Mouse (Mus musculus): ENCODE results near the gene Hoxa4.

DNA sequence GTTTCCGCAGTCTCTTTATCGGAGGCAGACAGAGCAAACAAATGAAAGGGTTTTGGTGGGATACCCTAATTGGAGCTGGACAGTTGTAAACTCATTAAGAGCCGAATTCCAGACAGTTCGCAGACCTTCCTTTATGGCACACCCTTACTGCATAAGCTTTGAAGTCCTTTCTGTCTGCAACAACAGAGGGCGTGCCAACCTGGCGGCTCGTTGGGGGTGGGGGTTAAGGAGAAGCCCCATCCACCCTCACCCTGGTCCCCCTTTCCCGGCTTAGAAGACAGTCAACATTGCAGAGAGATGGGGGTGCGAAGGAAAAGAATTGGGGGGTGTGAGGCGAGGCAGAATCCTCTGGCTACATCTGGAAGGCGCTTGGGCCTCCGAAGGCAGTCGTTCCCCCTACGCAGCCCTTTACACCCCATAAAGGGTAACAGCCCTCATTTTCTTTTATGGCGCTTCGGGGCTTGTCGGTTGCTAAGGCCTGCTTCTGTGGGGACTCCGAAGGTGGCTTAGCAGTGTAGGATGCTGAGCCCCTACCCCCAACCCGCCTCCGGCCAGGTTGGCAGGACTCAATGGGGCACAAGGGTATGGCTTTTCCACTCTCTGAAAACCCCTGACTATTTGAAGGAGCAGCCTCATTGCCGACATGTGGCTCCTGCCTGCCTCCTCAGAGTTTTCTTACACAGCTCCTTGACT, 30.6 kb upstream of the Hoxa4 start:
- no peak for TF ChIP-seq BHLHE40 (IDR thresholded peaks at IDR 0.05; ENCODE audit: low read depth, low read length)
- TF ChIP-seq POLR2A (IDR thresholded peaks at IDR 0.05; ENCODE audit: low read depth, low read length), result no peak
- no peak for TF ChIP-seq ZMIZ1 (IDR thresholded peaks at IDR 0.05; ENCODE audit: low read depth, low read length)
- TF ChIP-seq PAX5 (IDR thresholded peaks at IDR 0.05; ENCODE audit: low read length), result no peak
- no peak for TF ChIP-seq RAD21 (IDR thresholded peaks at IDR 0.05; ENCODE audit: low read depth, low read length)
- TF ChIP-seq MAX (IDR thresholded peaks at IDR 0.05; ENCODE audit: low read length), result no peak
- no peak for TF ChIP-seq EP300 (IDR thresholded peaks at IDR 0.05; ENCODE audit: low read length)

All from CH12.LX (cell line).